Comparison of ENCODE assay signal across 19 mouse cellular contexts in the genomic region with DNA sequence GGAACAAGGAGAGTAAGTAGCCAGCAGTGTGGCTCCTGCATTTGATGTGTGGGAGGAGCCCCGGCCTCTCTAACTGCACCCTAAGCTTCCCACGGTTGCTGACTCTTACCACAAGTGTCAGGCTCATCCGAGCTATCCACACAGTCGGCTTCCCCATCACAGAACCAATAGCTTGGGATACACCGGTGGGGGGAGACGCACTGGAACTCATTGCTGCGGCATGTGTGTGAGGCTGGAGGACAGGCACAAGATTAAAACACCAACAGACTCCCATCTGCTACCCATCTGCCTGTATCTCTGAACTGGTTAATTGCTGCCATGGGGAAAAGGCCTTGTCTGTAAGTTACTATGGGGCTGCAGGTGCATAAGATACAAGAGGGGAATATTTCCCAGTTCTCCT.
A peak's percentile ranks its signal among the peaks of the same experiment; 100 is the strongest.
DNase-seq lines count a peak whose midpoint lies in the region; ATAC-seq and TF ChIP-seq lines count a peak whose summit lies in the region.
"Had no signal": no experiment of that assay in that cellular context is flagged by ENCODE, and none has a peak within 500 bp of the region (broad histone marks: within the 10 kb centered on the region; RNA-seq: fewer than 3 reads in every experiment).

No protein-coding gene starts in this region.

- H3K4me1 ChIP-seq in forebrain, embryonic 16.5 days (replicated peaks; ENCODE audit: control insufficient read depth, insufficient read depth, low read length): no peaks in the 10 kb centered on the region
- H3K4me1 ChIP-seq: limb, embryonic 10.5 days; lung, embryonic 15.5 days; midbrain, embryonic 13.5 days had no signal

- peak; percentile 53 for DNase-seq in heart, adult 11 months
- no peak for DNase-seq in heart, adult 9 months (ENCODE audit: low spot score in 2 of 2)
- peak; percentile 61 to 63 for DNase-seq in layer of hippocampus, adult 2 months (ENCODE audit: low spot score in 2 of 2)
- peak; percentile 3 for DNase-seq in retina, embryonic 14.5 days (ENCODE audit: low spot score)
- DNase-seq in lung, postnatal 4 days: no peak
- DNase-seq: adrenal gland, postnatal 36 days; gastrocnemius, postnatal 36 days; right cerebral cortex, adult 18-20 months had no signal

- no peaks in the 10 kb centered on the region for H3K9me3 ChIP-seq in forebrain, embryonic 16.5 days (ENCODE audit: control insufficient read depth, low read length)
- H3K9me3 ChIP-seq: heart, embryonic 12.5 days; limb, embryonic 10.5 days; lung, embryonic 15.5 days; midbrain, embryonic 13.5 days had no signal

- no peak overlapping the region for H3K4me3 ChIP-seq in forebrain, embryonic 16.5 days (replicated peaks; ENCODE audit: low read length)
- H3K4me3 ChIP-seq in layer of hippocampus, adult 2 months: no peak overlapping the region
- H3K4me3 ChIP-seq: erythroblast, embryonic 14.5 days; heart, embryonic 12.5 days; limb, embryonic 10.5 days; lung, embryonic 15.5 days; midbrain, embryonic 13.5 days had no signal

- H3K27ac ChIP-seq in forebrain, embryonic 16.5 days (ENCODE audit: low read length): no peak overlapping the region
- H3K27ac ChIP-seq in layer of hippocampus, adult 2 months: peak overlapping the region; percentile 78
- H3K27ac ChIP-seq: limb, embryonic 10.5 days; lung, embryonic 15.5 days; midbrain, embryonic 13.5 days had no signal

- H3K36me3 ChIP-seq in forebrain, embryonic 16.5 days (ENCODE audit: control insufficient read depth, insufficient read depth): no peaks in the 10 kb centered on the region
- H3K36me3 ChIP-seq: heart, embryonic 12.5 days; limb, embryonic 10.5 days; lung, embryonic 15.5 days had no signal

- H3K27me3 ChIP-seq in forebrain, embryonic 16.5 days (replicated peaks; ENCODE audit: control insufficient read depth, insufficient read depth, low read length): no peaks in the 10 kb centered on the region
- H3K27me3 ChIP-seq: lung, embryonic 15.5 days; midbrain, embryonic 13.5 days; Patski had no signal

- peak; percentile 50; the same call in 1 of the 2 replicates for ATAC-seq in forebrain, embryonic 16.5 days
- ATAC-seq in megakaryocyte, adult 5-6 weeks (ENCODE audit: poor library complexity, severe bottlenecking): no peak
- ATAC-seq: activated CD4-positive, CD25-positive, alpha-beta regulatory T cell, adult 4 months; inflammation-experienced regulatory T-cells, adult 6 months; midbrain, embryonic 13.5 days; Patski had no signal

- no peak for TF ChIP-seq CTCF in layer of hippocampus, adult 2 months (conservative IDR thresholded peaks at IDR 0.05)

- WGBS in forebrain, embryonic 16.5 days: 77% methylated on average over 7 of the region's 7 CpGs

- H3K9ac ChIP-seq in forebrain, embryonic 16.5 days (replicated peaks; ENCODE audit: low read depth, low read length): no peak overlapping the region
- H3K9ac ChIP-seq: heart, embryonic 12.5 days; lung, embryonic 15.5 days; midbrain, embryonic 13.5 days had no signal

- no peak overlapping the region for H3K4me2 ChIP-seq in forebrain, embryonic 16.5 days (ENCODE audit: low read length)
- H3K4me2 ChIP-seq: heart, embryonic 12.5 days; liver, embryonic 11.5 days; lung, embryonic 15.5 days; midbrain, embryonic 13.5 days had no signal

Comparison
In these comparisons a context has a peak if more than half of its experiments do, and no peak if none do; other contexts are left out.
1. DNase-seq: peak in heart, adult 11 months (single experiment), layer of hippocampus, adult 2 months (2 of 2) and retina, embryonic 14.5 days (single experiment); none in heart, adult 9 months (0 of 2) and lung, postnatal 4 days (0 of 2).